Mouse (Mus musculus): ENCODE measurements around the gene Emc10. TPM values are rescaled to one million over a fixed set of nuclear protein-coding genes. Genes with fewer than 3 reads are reported as not detected.

The Emc10 gene
- total RNA-seq, 2 experiments from 2014 or later, result 41.4 to 53.2 TPM

DNA sequence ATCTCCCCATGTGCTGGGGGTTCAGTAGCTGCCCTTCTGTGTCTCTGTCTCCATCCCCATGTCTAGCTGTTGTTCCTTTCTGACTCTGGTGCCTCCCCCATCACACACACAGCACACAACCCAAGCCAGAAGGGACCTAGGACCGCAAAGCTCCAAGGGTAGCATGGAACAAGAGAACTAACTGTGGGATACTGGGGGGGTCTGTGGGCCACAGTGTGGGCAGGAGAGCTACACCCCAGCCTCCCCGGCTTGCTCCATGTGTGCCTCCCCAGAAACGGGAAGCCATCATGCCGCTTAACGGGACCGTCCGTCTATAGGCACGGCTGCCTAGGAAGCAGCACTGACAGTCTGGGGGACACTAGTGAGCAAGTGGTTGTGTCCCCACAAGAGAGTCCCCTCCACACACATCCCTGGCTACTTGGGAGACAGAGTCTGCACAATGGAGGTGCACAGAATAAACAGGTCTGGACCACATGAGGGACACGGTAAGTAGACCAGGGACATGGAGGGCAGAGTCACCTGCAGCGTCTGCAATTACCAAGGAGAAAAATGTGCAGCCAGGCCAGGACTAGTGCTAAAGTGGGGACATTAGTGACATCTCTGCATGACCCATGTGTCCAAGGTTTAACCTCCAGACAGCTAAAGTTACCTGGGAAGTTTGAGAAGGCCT is 32.6 kb downstream of the Emc10 start:
- DNase-seq, result no peak

GRCm38 (mm10) chr7:44463056-44463425 is 33.3 kb downstream of the Emc10 start:
- no peak for DNase-seq

DNA sequence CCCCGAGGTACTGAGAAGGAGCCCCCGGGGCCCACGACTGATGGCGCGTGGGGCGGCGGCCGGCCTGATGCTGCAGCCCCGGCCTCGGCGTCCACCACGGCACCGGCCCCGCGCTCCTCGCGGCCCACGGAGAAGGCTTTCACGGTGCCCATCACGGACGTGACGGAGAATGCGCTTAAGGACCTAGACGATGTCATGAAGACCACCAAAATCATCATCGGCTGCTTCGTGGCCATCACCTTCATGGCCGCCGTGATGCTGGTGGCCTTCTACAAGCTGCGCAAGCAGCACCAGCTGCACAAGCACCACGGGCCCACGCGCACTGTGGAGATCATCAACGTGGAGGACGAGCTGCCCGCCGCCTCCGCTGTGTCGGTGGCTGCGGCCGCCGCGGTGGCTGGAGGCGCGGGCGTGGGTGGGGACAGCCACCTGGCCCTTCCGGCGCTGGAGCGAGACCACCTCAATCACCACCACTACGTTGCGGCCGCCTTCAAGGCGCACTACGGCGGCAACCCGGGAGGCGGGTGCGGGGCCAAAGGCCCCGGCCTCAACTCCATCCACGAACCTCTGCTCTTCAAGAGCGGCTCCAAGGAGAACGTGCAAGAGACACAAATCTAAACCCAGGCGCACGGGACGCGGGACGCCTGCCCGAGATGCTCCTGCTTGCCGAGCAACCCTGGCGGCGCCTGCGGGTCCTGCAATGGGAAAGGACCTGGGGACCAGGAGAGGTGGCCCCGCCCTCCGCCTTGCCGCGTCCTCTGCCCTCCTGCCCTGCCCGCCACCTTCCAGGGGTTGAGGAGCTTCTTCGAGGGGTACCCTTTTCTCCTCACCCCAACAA is 33.9 kb downstream of the Emc10 start:
- DNase-seq, result no peak

DNA sequence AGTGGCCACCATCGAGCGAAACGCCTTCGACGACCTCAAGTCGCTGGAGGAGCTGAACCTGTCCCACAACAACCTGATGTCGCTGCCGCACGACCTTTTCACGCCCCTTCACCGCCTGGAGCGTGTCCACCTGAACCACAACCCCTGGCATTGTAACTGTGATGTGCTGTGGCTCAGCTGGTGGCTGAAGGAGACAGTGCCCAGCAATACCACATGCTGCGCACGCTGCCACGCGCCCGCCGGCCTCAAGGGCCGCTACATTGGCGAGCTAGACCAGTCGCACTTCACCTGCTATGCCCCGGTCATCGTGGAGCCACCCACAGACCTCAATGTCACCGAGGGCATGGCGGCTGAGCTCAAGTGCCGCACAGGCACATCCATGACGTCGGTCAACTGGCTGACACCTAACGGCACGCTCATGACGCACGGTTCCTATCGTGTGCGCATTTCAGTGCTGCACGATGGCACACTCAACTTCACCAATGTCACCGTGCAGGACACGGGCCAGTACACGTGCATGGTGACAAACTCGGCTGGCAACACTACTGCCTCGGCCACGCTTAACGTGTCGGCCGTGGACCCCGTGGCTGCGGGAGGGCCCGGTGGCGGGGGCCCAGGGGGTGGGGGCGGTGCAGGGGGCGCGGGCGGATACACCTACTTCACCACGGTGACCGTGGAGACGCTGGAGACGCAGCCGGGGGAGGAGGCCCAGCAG is 34.7 kb downstream of the Emc10 start:
- no peak for DNase-seq

DNA sequence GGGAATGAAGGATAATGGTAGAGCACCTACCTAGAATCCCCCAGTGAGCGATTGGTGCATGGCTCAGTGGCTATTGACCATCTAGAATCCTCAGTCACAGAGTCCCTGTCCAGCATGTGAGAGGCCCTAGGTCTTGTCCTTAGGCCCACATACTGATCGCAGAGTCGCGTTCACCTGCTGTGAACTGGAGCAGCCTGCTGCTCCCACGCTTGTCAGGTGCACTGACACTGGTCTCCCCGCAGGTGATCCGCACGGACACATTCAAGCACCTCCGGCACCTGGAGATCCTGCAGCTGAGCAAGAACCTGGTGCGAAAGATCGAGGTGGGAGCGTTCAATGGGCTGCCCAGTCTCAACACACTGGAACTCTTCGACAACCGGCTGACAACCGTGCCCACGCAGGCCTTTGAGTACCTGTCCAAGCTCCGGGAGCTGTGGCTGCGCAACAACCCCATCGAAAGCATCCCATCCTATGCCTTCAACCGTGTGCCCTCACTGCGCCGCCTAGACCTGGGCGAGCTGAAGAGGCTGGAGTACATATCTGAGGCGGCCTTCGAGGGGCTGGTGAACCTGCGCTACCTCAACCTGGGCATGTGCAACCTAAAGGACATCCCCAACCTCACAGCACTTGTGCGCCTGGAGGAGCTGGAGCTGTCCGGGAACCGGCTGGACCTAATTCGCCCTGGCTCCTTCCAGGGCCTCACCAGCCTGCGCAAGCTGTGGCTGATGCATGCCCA is 35.4 kb downstream of the Emc10 start:
- DNase-seq, result no peak

GRCm38 (mm10) chr7:44460067-44460466 is 36.3 kb downstream of the Emc10 start:
- no peak for DNase-seq

- DNase-seq, result no peak
These were observed 40.0 kb downstream of the Emc10 start for GRCm38 (mm10) chr7:44456302-44456701.

- no peak for DNase-seq
These were observed 43.1 kb downstream of the Emc10 start for GRCm38 (mm10) chr7:44453256-44453655.

DNA sequence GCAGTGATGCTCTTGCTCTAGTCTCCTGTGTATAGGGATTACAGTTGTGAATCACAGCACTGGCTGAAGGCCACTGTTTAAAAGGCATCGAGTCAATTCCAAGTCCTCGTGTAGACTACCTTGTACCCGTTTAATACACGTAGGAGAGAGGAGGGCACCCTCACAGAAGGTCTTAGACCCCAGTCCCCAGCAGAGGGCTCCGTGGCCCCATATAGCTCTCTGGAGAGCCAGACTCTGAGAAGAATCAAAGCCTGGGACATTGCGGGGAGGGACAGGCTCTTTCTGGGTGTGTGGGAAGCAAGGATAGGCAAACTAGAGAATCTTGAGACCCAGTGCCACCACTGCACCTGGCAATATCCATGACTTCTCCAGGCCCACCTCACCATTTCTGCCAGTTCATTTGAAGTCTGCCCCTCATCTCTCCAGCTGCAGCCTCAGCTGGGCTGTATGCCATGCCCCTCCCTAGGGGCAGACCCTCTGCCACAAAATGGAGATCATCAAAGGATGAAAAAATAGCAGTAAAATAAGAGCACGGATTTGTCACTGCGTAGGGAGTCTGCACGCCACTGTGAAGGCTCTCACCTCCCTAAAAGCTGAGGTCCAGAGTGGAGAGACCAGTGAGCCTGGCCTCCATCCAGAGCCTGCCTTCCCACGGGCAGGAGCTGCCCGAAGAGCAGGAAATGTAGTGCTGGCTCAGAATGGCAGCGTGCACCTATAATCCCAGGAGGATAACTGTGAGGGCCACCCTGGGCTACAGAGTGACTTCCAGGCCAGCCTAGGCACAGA is 50.1 kb downstream of the Emc10 start:
- no peak for DNase-seq

- DNase-seq, result no peak
These were observed 50.8 kb downstream of the Emc10 start for GRCm38 (mm10) chr7:44445528-44445923.

DNA sequence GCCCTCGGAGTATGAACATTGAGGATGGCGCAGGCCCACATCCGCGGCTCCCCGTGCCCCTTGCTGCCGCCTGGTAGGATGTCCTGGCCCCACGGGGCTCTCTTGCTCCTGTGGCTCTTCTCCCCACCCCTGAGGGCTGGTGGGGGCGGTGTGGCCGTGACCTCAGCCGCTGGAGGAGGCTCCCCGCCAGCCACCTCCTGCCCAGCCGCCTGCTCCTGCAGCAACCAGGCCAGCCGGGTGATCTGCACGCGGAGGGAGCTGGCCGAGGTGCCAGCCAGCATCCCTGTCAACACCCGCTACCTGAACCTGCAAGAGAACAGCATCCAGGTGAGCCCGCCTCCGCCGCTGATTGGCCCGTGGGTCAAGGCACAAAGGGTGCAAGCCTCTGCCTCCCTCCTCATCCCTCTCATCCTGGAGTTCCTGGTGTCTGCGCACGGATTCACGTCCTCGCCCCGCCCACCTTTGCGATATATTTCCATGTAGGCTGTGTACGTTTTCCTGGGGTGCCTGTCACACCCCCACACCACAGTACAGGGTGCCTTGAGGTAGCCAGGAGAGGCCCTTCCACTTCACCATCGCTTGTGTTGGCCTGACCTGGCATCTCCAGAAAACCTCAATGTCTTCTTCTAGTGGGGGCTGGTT is 51.3 kb downstream of the Emc10 start:
- DNase-seq, result no peak

GRCm38 (mm10) chr7:44443268-44444173 is 52.8 kb downstream of the Emc10 start:
- DNase-seq, result no peak

- DNase-seq, result no peak
These were observed 53.9 kb downstream of the Emc10 start for GRCm38 (mm10) chr7:44442407-44442821.

DNA sequence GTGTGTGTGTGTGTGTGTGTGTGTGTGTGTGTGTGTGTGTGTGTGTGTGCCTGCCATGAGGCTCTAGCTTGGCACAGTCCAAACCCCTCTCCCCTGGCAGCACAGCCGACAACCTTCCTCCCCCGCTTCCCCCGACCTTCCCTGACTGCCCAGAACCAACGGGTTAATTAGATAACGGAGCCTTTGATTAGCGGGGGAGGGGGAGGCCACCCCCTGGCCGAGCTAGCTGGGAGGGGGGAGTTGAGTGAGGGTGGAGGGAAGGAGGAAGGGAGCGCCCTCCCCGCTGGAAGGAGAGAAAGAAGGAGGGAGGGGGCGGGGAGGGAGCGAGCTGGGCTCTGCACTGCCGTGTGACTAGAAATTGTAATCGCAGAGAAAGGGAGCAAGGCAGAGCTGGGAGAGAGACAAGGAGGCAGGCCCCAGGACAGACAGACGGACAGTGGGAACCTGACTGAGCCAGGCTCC is 54.6 kb downstream of the Emc10 start:
- no peak for DNase-seq

- no peak for DNase-seq
These were observed 55.1 kb downstream of the Emc10 start for GRCm38 (mm10) chr7:44441180-44441579.

DNA sequence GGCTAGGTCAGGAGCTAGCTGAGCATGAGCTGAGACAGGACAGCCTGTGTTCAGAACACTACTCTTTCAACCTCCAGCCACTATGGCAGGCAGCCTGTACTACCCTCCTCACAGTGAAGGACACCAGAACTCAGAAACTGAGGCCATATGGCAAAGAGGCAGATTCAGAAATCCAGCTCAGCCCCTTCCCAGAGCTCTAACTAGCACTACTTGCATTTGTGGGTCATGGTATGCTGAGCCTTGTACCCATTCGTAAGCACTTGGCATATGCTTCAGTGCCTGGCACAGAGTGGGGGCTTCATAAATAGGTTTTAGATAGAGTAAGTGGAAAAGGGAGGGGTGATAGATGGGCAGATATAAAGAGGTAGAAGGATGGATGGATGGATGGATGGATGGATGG is 55.9 kb downstream of the Emc10 start:
- DNase-seq, result no peak
